In the genomic region with DNA sequence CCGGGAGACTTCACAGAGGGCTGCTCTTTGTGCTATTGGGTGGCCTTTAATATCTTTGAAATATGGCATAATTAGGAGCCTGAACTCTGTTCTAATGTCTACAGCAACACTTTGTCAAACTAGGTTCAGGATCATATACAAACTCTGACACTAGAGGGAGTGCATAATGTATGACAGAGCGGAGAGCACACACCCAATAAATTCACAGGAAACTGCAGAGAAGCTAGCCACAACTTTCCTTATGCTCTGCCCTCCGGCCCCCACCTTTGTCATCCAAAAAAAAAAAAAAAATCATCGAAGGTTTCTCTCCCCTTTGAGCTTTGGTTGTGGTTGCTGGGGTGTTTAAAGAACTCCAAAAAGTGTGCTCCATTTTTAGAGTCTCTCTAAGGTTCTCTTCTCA, we compare ENCODE assay signal across 8 mouse cellular contexts.
DNase-seq lines count a peak whose midpoint lies in the region; ATAC-seq lines count a peak whose summit lies in the region.

No protein-coding gene starts in this region.

- no peaks in the 10 kb centered on the region for H3K9me3 ChIP-seq in hindbrain, embryonic 14.5 days (ENCODE audit: control insufficient read depth, low read length)
- no peaks in the 10 kb centered on the region for H3K9me3 ChIP-seq in hindbrain, embryonic 13.5 days

- no peak overlapping the region for H3K4me3 ChIP-seq in hindbrain, embryonic 14.5 days (replicated peaks; ENCODE audit: low read length)
- no peak overlapping the region for H3K4me3 ChIP-seq in hindbrain, embryonic 13.5 days

- H3K4me2 ChIP-seq in hindbrain, embryonic 14.5 days (replicated peaks) = no peak overlapping the region
- H3K4me2 ChIP-seq in hindbrain, embryonic 13.5 days = no peak overlapping the region

- no peak overlapping the region for H3K27ac ChIP-seq in hindbrain, embryonic 14.5 days
- H3K27ac ChIP-seq in hindbrain, embryonic 13.5 days = no peak overlapping the region

- peak; percentile 63 for DNase-seq in hindbrain, embryonic 14.5 days (ENCODE audit: low spot score)
- DNase-seq in 3T3-L1 (ENCODE audit: low read depth, low spot score) = peak; percentile 68
- peak; percentile 63 for DNase-seq in T-cell, adult 2 months (ENCODE audit: low spot score)
- peak; percentile 6 for DNase-seq in lung, postnatal 25 days (ENCODE audit: low spot score)
- no peak for DNase-seq in adrenal gland, adult 18-20 months (ENCODE audit: low spot score in 2 of 2)
- DNase-seq in frontal cortex, postnatal 10 days (ENCODE audit: low spot score in 2 of 2) = no peak
- no peak for DNase-seq in ovary, postnatal 10 days (ENCODE audit: low spot score)

- no peak overlapping the region for H3K9ac ChIP-seq in hindbrain, embryonic 14.5 days
- H3K9ac ChIP-seq in hindbrain, embryonic 13.5 days = no peak overlapping the region

- WGBS in hindbrain, embryonic 14.5 days = 38% methylated on average over 4 of the region's 4 CpGs
- WGBS in hindbrain, embryonic 13.5 days = 44% methylated on average over 4 of the region's 4 CpGs

- no peaks in the 10 kb centered on the region for H3K4me1 ChIP-seq in hindbrain, embryonic 14.5 days (replicated peaks; ENCODE audit: control insufficient read depth, insufficient read depth, low read length)
- no peaks in the 10 kb centered on the region for H3K4me1 ChIP-seq in hindbrain, embryonic 13.5 days (replicated peaks)

- H3K36me3 ChIP-seq in hindbrain, embryonic 14.5 days (replicated peaks; ENCODE audit: control insufficient read depth, insufficient read depth) = no peaks in the 10 kb centered on the region
- H3K36me3 ChIP-seq in hindbrain, embryonic 13.5 days = no peaks in the 10 kb centered on the region

- no peaks in the 10 kb centered on the region for H3K27me3 ChIP-seq in hindbrain, embryonic 14.5 days (ENCODE audit: control insufficient read depth, insufficient read depth, low read length)
- no peaks in the 10 kb centered on the region for H3K27me3 ChIP-seq in hindbrain, embryonic 13.5 days

- no peak for ATAC-seq in hindbrain, embryonic 14.5 days (ENCODE audit: low FRiP score)
- no peak for ATAC-seq in hindbrain, embryonic 13.5 days (ENCODE audit: low FRiP score)

Comparison
In these comparisons a context has a peak if more than half of its experiments do, and no peak if none do; other contexts are left out.
1. DNase-seq: peak in hindbrain, embryonic 14.5 days (single experiment), 3T3-L1 (single experiment), T-cell, adult 2 months (single experiment) and lung, postnatal 25 days (single experiment); none in adrenal gland, adult 18-20 months (0 of 2), frontal cortex, postnatal 10 days (0 of 2) and ovary, postnatal 10 days (single experiment).